Mouse (Mus musculus) kidney, adult 11 months (tissue): ENCODE results near the gene Spns1.
"Not testable (repeated sequence)": the region's sequence is repeated elsewhere in the genome, so short reads cannot be mapped to it uniquely, and the experiment has no call there.

Experiments
- DNase-seq: peaks from one replicate; pipeline ENCODE4 v3.0.0; 2022

Gene Spns1

GRCm38 (mm10) chr7:126332691-126333090, 44.6 kb downstream of the Spns1 start:
- DNase-seq = no peak

- no peak for DNase-seq
Observed at GRCm38 (mm10) chr7:126330693-126331092, 46.6 kb downstream of the Spns1 start.

- DNase-seq = no peak
Observed at GRCm38 (mm10) chr7:126329907-126330645, 47.2 kb downstream of the Spns1 start.

GRCm38 (mm10) chr7:126328848-126329247, 48.4 kb downstream of the Spns1 start:
- not testable (repeated sequence) for DNase-seq

GRCm38 (mm10) chr7:126325576-126326273, 51.5 kb downstream of the Spns1 start:
- not testable (repeated sequence) for DNase-seq

GRCm38 (mm10) chr7:126324791-126325190, 52.5 kb downstream of the Spns1 start:
- DNase-seq = no peak

GRCm38 (mm10) chr7:126323729-126324128, 53.5 kb downstream of the Spns1 start:
- peak; percentile 48 for DNase-seq
